Comparison of ENCODE assay signal across 20 mouse cellular contexts in genomic region chr5:129429897-129430296, GRCm38 (mm10).
DNase-seq lines count a peak whose midpoint lies in the region; ATAC-seq lines count a peak whose summit lies in the region.
"Had no signal": no experiment of that assay in that cellular context is flagged by ENCODE, and none has a peak within 500 bp of the region (broad histone marks: within the 10 kb centered on the region; RNA-seq: fewer than 3 reads in every experiment).

No protein-coding gene starts in this region.

- no peak overlapping the region for H3K4me2 ChIP-seq in hindbrain, embryonic 13.5 days
- H3K4me2 ChIP-seq in hindbrain, embryonic 14.5 days (replicated peaks) = no peak overlapping the region
- no peak overlapping the region for H3K4me2 ChIP-seq in neural tube, embryonic 14.5 days (ENCODE audit: low read depth, low read length)
- H3K4me2 ChIP-seq: hindbrain, embryonic 15.5 days; liver, embryonic 12.5 days; lung, embryonic 14.5 days; midbrain, embryonic 13.5 days had no signal

- no peaks in the 10 kb centered on the region for H3K27me3 ChIP-seq in hindbrain, embryonic 13.5 days
- H3K27me3 ChIP-seq in hindbrain, embryonic 14.5 days (ENCODE audit: control insufficient read depth, insufficient read depth, low read length) = no peaks in the 10 kb centered on the region
- no peaks in the 10 kb centered on the region for H3K27me3 ChIP-seq in embryonic facial prominence, embryonic 10.5 days (replicated peaks; ENCODE audit: low read depth, poor library complexity, severe bottlenecking)
- no peaks in the 10 kb centered on the region for H3K27me3 ChIP-seq in neural tube, embryonic 14.5 days (ENCODE audit: control insufficient read depth, insufficient read depth, low read length)
- H3K27me3 ChIP-seq: hindbrain, embryonic 15.5 days; liver, embryonic 12.5 days; midbrain, embryonic 13.5 days had no signal

- no peaks in the 10 kb centered on the region for H3K9me3 ChIP-seq in hindbrain, embryonic 13.5 days
- no peaks in the 10 kb centered on the region for H3K9me3 ChIP-seq in hindbrain, embryonic 14.5 days (ENCODE audit: control insufficient read depth, low read length)
- H3K9me3 ChIP-seq in embryonic facial prominence, embryonic 10.5 days = no peaks in the 10 kb centered on the region
- H3K9me3 ChIP-seq in neural tube, embryonic 14.5 days (ENCODE audit: control insufficient read depth, low read length) = no peaks in the 10 kb centered on the region
- H3K9me3 ChIP-seq: hindbrain, embryonic 15.5 days; liver, embryonic 12.5 days; midbrain, embryonic 13.5 days had no signal

- no peak overlapping the region for H3K9ac ChIP-seq in hindbrain, embryonic 13.5 days
- H3K9ac ChIP-seq in hindbrain, embryonic 14.5 days = no peak overlapping the region
- H3K9ac ChIP-seq in neural tube, embryonic 14.5 days (replicated peaks; ENCODE audit: low read depth, low read length) = 0 out of 2 replicates have a peak overlapping the region, but pooled peaks have one; percentile 2
- H3K9ac ChIP-seq: hindbrain, embryonic 15.5 days; liver, embryonic 12.5 days; lung, embryonic 14.5 days; midbrain, embryonic 13.5 days had no signal

- 0 out of 2 replicates have a peak overlapping the region, but pooled peaks have one; percentile 8 for H3K27ac ChIP-seq in hindbrain, embryonic 13.5 days
- no peak overlapping the region for H3K27ac ChIP-seq in hindbrain, embryonic 14.5 days
- H3K27ac ChIP-seq in embryonic facial prominence, embryonic 10.5 days (replicated peaks) = peak overlapping the region; percentile 78
- H3K27ac ChIP-seq in neural tube, embryonic 14.5 days (ENCODE audit: low read depth, low read length) = no peak overlapping the region
- H3K27ac ChIP-seq: gastrocnemius, adult 2 months; heart, adult 2 months; hindbrain, embryonic 15.5 days; liver, embryonic 12.5 days; macrophage; midbrain, embryonic 13.5 days had no signal

- no peaks in the 10 kb centered on the region for H3K36me3 ChIP-seq in hindbrain, embryonic 13.5 days
- no peaks in the 10 kb centered on the region for H3K36me3 ChIP-seq in hindbrain, embryonic 14.5 days (replicated peaks; ENCODE audit: control insufficient read depth, insufficient read depth)
- no peaks in the 10 kb centered on the region for H3K36me3 ChIP-seq in embryonic facial prominence, embryonic 10.5 days (replicated peaks)
- H3K36me3 ChIP-seq in neural tube, embryonic 14.5 days (ENCODE audit: control insufficient read depth, insufficient read depth, low read length) = no peaks in the 10 kb centered on the region
- H3K36me3 ChIP-seq: hindbrain, embryonic 15.5 days; liver, embryonic 12.5 days; midbrain, embryonic 13.5 days had no signal

- no peak overlapping the region for H3K4me3 ChIP-seq in hindbrain, embryonic 13.5 days
- no peak overlapping the region for H3K4me3 ChIP-seq in hindbrain, embryonic 14.5 days (replicated peaks; ENCODE audit: low read length)
- no peak overlapping the region for H3K4me3 ChIP-seq in embryonic facial prominence, embryonic 10.5 days
- H3K4me3 ChIP-seq in neural tube, embryonic 14.5 days (ENCODE audit: low read depth, low read length) = no peak overlapping the region
- H3K4me3 ChIP-seq: gastrocnemius, adult 2 months; heart, adult 2 months; hindbrain, embryonic 15.5 days; liver, embryonic 12.5 days; midbrain, embryonic 13.5 days had no signal

- no peak for DNase-seq in hindbrain, embryonic 14.5 days (ENCODE audit: low spot score)
- DNase-seq in embryonic facial prominence, embryonic 10.5 days (ENCODE audit: low spot score) = peak; percentile 68
- peak; percentile 73 for DNase-seq in hindlimb bud, embryonic 11.5 days (ENCODE audit: extremely low spot score, low read depth, low spot score)
- no peak for DNase-seq in gastrocnemius, postnatal 4 days (ENCODE audit: low spot score in 2 of 2)
- no peak for DNase-seq in gastrocnemius, adult 18-20 months (ENCODE audit: low spot score)
- DNase-seq: adrenal gland, postnatal 14 days; cerebellum, adult 18-20 months; gastrocnemius, adult 2 months; heart, adult 2 months; kidney, adult 18-20 months; kidney, postnatal 14 days; layer of hippocampus, adult 9-11 months; lung, embryonic 14.5 days; thymus, adult 2 months had no signal

- peaks cover 22% of the 10 kb centered on the region for H3K4me1 ChIP-seq in hindbrain, embryonic 13.5 days (replicated peaks)
- 0 out of 2 replicates have a peak, but pooled peaks cover 11% of the 10 kb centered on the region for H3K4me1 ChIP-seq in hindbrain, embryonic 14.5 days (replicated peaks; ENCODE audit: control insufficient read depth, insufficient read depth, low read length)
- H3K4me1 ChIP-seq in embryonic facial prominence, embryonic 10.5 days = peaks cover 36% of the 10 kb centered on the region
- peaks cover 4% of the 10 kb centered on the region; the same call in 1 of the 2 replicates for H3K4me1 ChIP-seq in neural tube, embryonic 14.5 days (ENCODE audit: control insufficient read depth, insufficient read depth, low read length)
- H3K4me1 ChIP-seq: liver, embryonic 12.5 days had no signal

- no peak for ATAC-seq in hindbrain, embryonic 13.5 days (ENCODE audit: low FRiP score)
- ATAC-seq in hindbrain, embryonic 14.5 days (ENCODE audit: low FRiP score) = no peak
- ATAC-seq in neural tube, embryonic 14.5 days (ENCODE audit: low read depth) = no peak
- ATAC-seq: liver, embryonic 12.5 days; midbrain, embryonic 13.5 days had no signal

Comparison
In these comparisons a context has a peak if more than half of its experiments do, and no peak if none do; other contexts are left out.
1. H3K27ac ChIP-seq: peak in hindbrain, embryonic 13.5 days (single experiment) and embryonic facial prominence, embryonic 10.5 days (single experiment); none in hindbrain, embryonic 14.5 days (single experiment) and neural tube, embryonic 14.5 days (single experiment).
2. DNase-seq: peak in embryonic facial prominence, embryonic 10.5 days (single experiment) and hindlimb bud, embryonic 11.5 days (single experiment); none in hindbrain, embryonic 14.5 days (single experiment), gastrocnemius, postnatal 4 days (0 of 2) and gastrocnemius, adult 18-20 months (single experiment).